Mouse (Mus musculus) adrenal gland, adult 8-10 months (tissue): ENCODE data around the gene Kcne1l. TPM values are rescaled to one million over a fixed set of nuclear protein-coding genes. Genes with fewer than 3 reads are reported as not detected.

Source experiments
- DNase-seq: peaks from one replicate; pipeline ENCODE4 v3.0.0; 2022
- total RNA-seq, 4 experiments: library from RNA; stranded (reverse); gene quantifications; 2 replicates each; pipeline ENCODE4 v1.2.4; 2022

Kcne1l gene
- under 1 TPM in 3 of 4 experiments, not detected in 1; 0.26 to 0.86 (median 0.37) TPM for total RNA-seq

GRCm38 (mm10) chrX:142305869-142306581 lies at the start of gene Kcne1l:
Gene Kcne1l, minus strand, starts transcription at chrX:142306294.
- no peak for DNase-seq

DNA sequence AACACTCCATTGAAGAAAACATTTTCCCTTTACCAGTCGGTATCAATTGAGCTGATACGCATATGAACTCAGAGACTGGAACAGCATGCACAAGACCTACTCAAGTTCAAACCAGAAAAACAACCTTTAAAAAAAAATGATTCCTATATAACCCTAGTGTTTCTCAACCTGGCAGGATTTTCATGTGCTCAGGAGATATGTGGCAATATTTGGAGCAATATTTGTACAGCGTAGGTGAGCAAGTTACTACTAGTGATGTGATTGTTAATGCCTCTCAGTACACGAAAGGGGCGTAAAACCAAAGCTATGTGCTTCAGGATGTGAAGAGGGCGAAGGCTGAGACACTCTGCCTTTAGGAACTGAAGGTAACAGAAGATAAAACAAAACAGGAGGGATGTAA lies 30.1 kb upstream of the Kcne1l start:
- DNase-seq = no peak

DNA sequence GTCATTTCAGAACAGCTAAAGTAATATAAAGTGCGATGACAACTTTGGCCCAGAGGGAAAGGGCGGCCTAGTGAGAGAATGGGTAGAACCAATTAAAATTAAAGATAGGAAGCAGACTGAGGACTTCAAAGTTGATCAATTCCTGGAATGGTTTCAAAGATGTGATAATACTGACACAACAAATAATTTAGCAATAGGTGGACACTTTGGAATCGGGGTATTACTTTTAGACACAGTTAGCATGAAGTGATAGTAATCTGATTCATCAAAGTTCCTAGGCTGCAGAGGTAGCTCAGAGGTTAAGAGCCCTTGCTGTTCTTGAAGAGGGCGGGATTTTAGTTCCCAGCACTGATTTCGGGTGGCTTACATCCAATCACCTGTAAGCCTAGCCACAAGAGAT lies 29.4 kb upstream of the Kcne1l start:
- DNase-seq = no peak

- no peak for DNase-seq
Measured at GRCm38 (mm10) chrX:142325760-142326159, 19.7 kb upstream of the Kcne1l start.

- DNase-seq = no peak
Measured at GRCm38 (mm10) chrX:142316106-142316505, 10.0 kb upstream of the Kcne1l start.

DNA sequence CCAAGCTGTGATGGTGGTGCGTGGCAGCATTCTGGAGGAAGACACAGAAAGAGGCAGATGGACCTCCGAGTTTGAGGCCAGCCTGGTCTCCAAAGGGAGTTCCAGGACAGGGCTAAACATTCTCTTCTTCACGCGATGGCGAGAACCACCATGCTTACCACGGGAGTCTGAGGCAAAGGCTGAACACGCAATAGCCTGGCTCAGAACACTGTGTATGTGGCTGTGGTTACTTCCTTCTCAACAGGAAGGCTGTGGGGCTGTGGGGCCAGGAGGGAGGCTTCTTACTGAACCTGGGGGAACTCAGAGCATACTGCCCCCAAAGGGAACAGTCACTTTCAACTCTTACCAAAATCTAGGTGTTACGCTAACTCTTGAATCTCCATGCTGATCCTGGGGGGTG lies 9.2 kb upstream of the Kcne1l start:
- DNase-seq = no peak

GRCm38 (mm10) chrX:142314307-142315024 lies 8.4 kb upstream of the Kcne1l start:
- DNase-seq = peak; percentile 32

GRCm38 (mm10) chrX:142310431-142310830 lies 4.3 kb upstream of the Kcne1l start:
- no peak for DNase-seq

DNA sequence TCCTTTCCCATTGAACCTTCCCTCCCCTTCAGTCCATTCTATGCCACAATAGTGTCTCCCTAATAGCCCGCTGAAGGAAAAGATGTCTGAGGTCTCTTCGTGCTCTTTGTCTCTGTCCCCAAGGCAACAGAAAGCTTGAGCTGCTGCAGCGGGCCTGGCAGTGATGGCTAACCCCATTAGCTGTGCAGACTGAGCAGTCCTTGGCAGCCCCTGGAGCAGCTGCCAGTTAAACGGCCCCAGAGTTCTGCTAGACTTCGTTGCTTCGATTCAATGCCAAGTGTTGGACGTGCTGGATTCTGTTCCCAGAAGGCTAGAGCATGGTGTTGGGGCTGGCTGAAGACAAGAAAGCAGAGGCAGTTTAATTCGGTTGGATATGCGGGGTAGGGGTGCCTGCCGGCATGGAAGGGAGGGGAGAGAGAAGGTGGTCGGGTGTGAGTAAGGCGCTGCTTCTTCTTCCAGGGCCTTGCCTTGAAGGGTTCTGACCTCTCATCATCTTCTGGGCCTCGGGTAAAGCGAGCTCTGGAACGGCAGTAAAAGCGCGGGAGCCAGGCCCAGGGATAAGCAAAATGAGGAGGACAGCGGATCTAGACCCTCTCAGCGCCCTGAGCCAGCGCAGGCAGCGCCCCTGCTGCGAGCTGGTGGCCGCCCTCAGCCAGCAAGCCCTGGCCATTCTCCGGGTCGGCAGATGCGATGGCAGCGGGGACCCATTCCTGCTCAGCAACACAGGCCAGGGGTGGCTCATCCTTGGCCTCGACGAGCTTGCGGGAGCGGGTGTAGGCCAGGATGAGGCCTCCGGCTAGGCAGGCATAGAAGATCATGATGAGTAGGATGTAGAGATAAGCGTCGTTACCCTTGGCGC lies 855 bp downstream of the Kcne1l start:
- DNase-seq = no peak

DNA sequence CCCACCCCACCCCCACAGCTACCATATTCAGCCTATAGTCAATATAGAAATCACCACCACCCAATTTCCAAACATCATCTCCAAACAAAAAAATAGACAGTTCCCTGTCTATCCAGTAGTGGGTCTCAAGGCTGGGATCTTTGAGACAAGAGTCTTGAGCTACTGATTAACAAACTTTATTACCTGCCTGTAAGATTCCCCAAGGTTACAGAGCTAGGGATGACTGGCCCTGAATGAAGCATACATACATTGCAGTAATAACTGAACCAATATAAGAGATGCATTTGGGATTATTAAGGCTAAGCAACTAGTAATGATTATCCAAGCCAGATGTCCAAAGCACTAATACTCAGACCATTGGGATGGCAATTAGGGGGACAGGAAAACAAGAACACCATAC lies 1.5 kb downstream of the Kcne1l start:
- no peak for DNase-seq

DNA sequence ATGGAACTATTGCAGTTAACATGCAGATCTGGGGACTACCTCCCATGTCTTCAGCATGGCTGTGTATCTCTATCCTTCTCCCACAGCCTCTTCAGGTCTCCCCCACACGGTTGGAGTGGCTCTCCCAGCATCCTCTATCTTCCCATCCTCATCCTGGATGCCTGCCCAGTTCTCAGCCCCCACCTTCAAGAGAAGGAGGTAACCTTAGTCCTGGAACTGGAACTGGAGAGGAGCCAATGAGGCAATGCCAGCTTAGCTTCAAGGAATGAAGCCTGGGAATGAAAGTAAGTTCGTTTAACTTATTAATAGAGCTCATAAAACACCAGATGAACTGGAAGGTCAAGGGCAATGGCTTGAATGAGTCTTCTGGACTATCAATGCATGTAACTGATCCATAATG lies 2.6 kb downstream of the Kcne1l start:
- DNase-seq = no peak

DNA sequence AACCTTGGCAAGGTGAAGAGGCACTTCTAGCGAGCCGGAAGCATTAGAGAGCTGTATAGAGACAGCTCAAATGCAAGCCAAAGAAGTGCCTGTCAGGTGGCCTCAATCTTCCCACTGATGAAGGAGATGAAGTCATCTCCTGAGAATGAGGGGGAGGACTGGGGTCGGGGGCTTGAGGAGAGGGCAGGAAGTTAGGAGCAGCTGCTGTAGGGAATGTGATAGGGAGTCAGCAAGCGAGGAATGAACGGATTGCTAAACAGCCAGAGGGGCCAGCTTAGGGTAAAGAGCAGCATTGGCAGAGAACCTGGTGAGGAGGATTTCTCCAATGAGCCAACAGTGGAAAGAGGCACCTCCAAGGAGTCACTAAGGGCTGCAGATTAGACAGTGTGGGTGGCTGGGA lies 20.2 kb downstream of the Kcne1l start:
- DNase-seq = no peak

GRCm38 (mm10) chrX:142276573-142276972 lies 29.5 kb downstream of the Kcne1l start:
- no peak for DNase-seq

DNA sequence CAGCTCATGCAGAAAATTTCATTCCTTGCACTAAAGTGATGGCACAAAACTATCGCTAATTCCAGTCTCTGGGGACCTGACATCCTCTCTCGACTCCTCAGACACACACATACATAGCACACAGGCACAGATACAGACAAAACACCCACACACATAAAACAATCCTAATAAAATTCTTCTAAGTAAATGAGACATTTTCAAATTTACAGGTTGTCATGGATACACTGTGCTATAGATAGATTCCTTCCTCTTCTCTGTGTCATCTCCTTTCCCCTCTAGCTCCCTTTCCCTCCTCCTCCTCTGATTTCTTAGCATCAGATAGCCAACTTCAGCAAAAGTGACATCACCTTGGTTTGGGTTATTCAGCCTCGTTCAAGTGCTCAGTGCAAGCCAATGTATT lies 30.1 kb downstream of the Kcne1l start:
- no peak for DNase-seq

Other genes starting within 250 kb of the Kcne1l start
- not detected for gene Gucy2f, start 109.4 kb downstream of the Kcne1l start, total RNA-seq
- gene Nxt2, start 79.5 kb downstream of the Kcne1l start, total RNA-seq = 10 to 100 TPM; 14.3 to 18.6 (median 16.6) TPM
- gene Acsl4, start 84.2 kb upstream of the Kcne1l start, total RNA-seq = 100 to 1,000 TPM; 294 to 489 (median 395) TPM